Mouse (Mus musculus) thymus, adult 2 months (tissue): Measurements from ENCODE around the gene Xpnpep1.

Experiments used
- CTCF ChIP-seq: fragments of 200-500 bp; IDR thresholded peaks from 2 replicates; pipeline ENCODE4 v1.5.1; 2012; ENCODE audit warnings: mild to moderate bottlenecking, control low read depth, low read length, moderate library complexity, borderline replicate concordance; ENCODE audit not compliant: control insufficient read depth, poor library complexity, insufficient read depth; ENCODE audit errors: extremely low read depth
- POLR2A ChIP-seq: fragments of 200-500 bp; IDR thresholded peaks from 2 replicates; pipeline ENCODE4 v1.6.1; 2012; ENCODE audit warnings: mild to moderate bottlenecking, low read length, control low read depth, moderate library complexity; ENCODE audit not compliant: control insufficient read depth, poor library complexity, insufficient read depth; ENCODE audit errors: extremely low read depth

- TF ChIP-seq CTCF (no peak), POLR2A (no peak)
Observed at GRCm38 (mm10) chr19:53074899-53075722, 35.1 kb upstream of the Xpnpep1 start.
